In the genomic region with DNA sequence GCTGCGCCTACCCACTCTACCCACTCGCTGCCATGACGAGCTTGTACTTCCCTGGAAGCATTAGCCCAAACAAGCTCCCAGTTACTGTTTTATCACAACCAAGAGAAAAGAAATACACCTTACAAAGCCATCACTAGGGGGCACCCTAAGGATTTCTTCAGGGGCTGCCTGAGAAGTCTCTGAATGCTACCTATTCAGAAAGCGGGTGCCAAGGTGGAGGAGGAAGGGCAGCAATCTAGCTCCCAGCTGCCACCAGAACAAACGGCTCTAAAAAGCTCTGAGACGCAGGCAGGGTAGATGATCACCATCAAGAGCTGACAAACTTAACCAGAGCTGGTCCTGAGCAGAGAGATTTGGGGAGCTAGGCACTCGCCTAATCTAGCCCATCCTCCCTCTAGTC, we compare ENCODE assay signal across 9 mouse cellular contexts. TPM values are rescaled to one million over a fixed set of nuclear protein-coding genes. Genes with fewer than 3 reads are reported as not detected.
A peak's percentile ranks its signal among the peaks of the same experiment; 100 is the strongest.
DNase-seq lines count a peak whose midpoint lies in the region; ATAC-seq and TF ChIP-seq lines count a peak whose summit lies in the region.
"Had no signal": no experiment of that assay in that cellular context is flagged by ENCODE, and none has a peak within 500 bp of the region (broad histone marks: within the 10 kb centered on the region; RNA-seq: fewer than 3 reads in every experiment).

No protein-coding gene starts in this region.

- DNase-seq in hindbrain, postnatal 0 days (ENCODE audit: low spot score): peak; percentile 65
- DNase-seq in ES-E14 (ENCODE audit: low read depth, low spot score): peak; percentile 46
- peak; percentile 71 for DNase-seq in cerebellum, adult 8-10 months
- DNase-seq in heart, postnatal 0 days (ENCODE audit: low spot score): peak; percentile 47
- peak; percentile 58 to 66 for DNase-seq in left cerebral cortex, adult 2 months (ENCODE audit: extremely low spot score in 1 of 2, low spot score in 2 of 2)
- peak; percentile 26 for DNase-seq in retina, adult 2 months (ENCODE audit: low read depth, low spot score)

- H3K4me3 ChIP-seq in hindbrain, postnatal 0 days (ENCODE audit: low read length): no peak overlapping the region
- H3K4me3 ChIP-seq in hindbrain, embryonic 16.5 days (ENCODE audit: low read length): no peak overlapping the region
- no peak overlapping the region for H3K4me3 ChIP-seq in ES-E14 (ENCODE audit: insufficient read depth in 1 of 2, low read depth in 1 of 2, low read length in 2 of 2, poor library complexity in 1 of 2, severe bottlenecking in 1 of 2)
- no peak overlapping the region for H3K4me3 ChIP-seq in heart, postnatal 0 days (ENCODE audit: low read depth, low read length)
- H3K4me3 ChIP-seq in left cerebral cortex, adult 2 months: no peak overlapping the region
- no peak overlapping the region for H3K4me3 ChIP-seq in midbrain, embryonic 15.5 days
- H3K4me3 ChIP-seq: embryonic facial prominence, embryonic 12.5 days had no signal

- intact Hi-C loops in left cerebral cortex, adult 2 months (cut with DNase I): loop anchor here (1.0 to 2.0 kb wide), 2 partner anchors 40 to 47 kb away; partner anchors contain the start of gene Stau1

- no peak overlapping the region for H3K9ac ChIP-seq in hindbrain, postnatal 0 days (replicated peaks; ENCODE audit: low read length)
- H3K9ac ChIP-seq in hindbrain, embryonic 16.5 days (ENCODE audit: low read depth, low read length): no peak overlapping the region
- no peak overlapping the region for H3K9ac ChIP-seq in ES-E14 (ENCODE audit: insufficient read depth, low read depth, low read length, poor library complexity, severe bottlenecking)
- H3K9ac ChIP-seq in heart, postnatal 0 days (replicated peaks; ENCODE audit: low read depth, low read length): no peak overlapping the region
- H3K9ac ChIP-seq in midbrain, embryonic 15.5 days: no peak overlapping the region
- H3K9ac ChIP-seq: embryonic facial prominence, embryonic 12.5 days had no signal

- peak; percentile 56 for TF ChIP-seq CTCF in hindbrain, postnatal 0 days (IDR thresholded peaks at IDR 0.05; ENCODE audit: low read depth)
- peak; percentile 54 for TF ChIP-seq CTCF in heart, postnatal 0 days (IDR thresholded peaks at IDR 0.05; ENCODE audit: low read depth)
- TF ChIP-seq CTCF in left cerebral cortex, adult 2 months (IDR thresholded peaks at IDR 0.05): peak; percentile 75

- no peaks in the 10 kb centered on the region for H3K27me3 ChIP-seq in hindbrain, postnatal 0 days (ENCODE audit: insufficient read depth, low read length)
- no peaks in the 10 kb centered on the region for H3K27me3 ChIP-seq in hindbrain, embryonic 16.5 days (replicated peaks; ENCODE audit: control insufficient read depth, insufficient read depth, low read length)
- H3K27me3 ChIP-seq in heart, postnatal 0 days (ENCODE audit: control insufficient read depth, insufficient read depth, low read length): no peaks in the 10 kb centered on the region
- H3K27me3 ChIP-seq in midbrain, embryonic 15.5 days (replicated peaks): no peaks in the 10 kb centered on the region
- H3K27me3 ChIP-seq: embryonic facial prominence, embryonic 12.5 days had no signal

- H3K9me3 ChIP-seq in hindbrain, postnatal 0 days (ENCODE audit: low read length): no peaks in the 10 kb centered on the region
- no peaks in the 10 kb centered on the region for H3K9me3 ChIP-seq in hindbrain, embryonic 16.5 days (ENCODE audit: control insufficient read depth, low read length)
- H3K9me3 ChIP-seq in ES-E14 (ENCODE audit: control insufficient read depth, insufficient read depth, low read depth, low read length): no peaks in the 10 kb centered on the region
- no peaks in the 10 kb centered on the region for H3K9me3 ChIP-seq in heart, postnatal 0 days (replicated peaks; ENCODE audit: control insufficient read depth, low read length)
- H3K9me3 ChIP-seq in midbrain, embryonic 15.5 days: no peaks in the 10 kb centered on the region
- H3K9me3 ChIP-seq: embryonic facial prominence, embryonic 12.5 days had no signal

- H3K36me3 ChIP-seq in hindbrain, postnatal 0 days (ENCODE audit: insufficient read depth, low read length): peaks cover 39% of the 10 kb centered on the region
- peaks cover 33% of the 10 kb centered on the region for H3K36me3 ChIP-seq in hindbrain, embryonic 16.5 days (ENCODE audit: control insufficient read depth, insufficient read depth, low read length)
- peaks cover 13% of the 10 kb centered on the region for H3K36me3 ChIP-seq in ES-E14 (ENCODE audit: control insufficient read depth, insufficient read depth, low read length, poor library complexity, severe bottlenecking)
- H3K36me3 ChIP-seq in heart, postnatal 0 days (replicated peaks; ENCODE audit: control insufficient read depth, insufficient read depth, low read length): peaks cover 67% of the 10 kb centered on the region
- H3K36me3 ChIP-seq in midbrain, embryonic 15.5 days (replicated peaks): peaks cover 48% of the 10 kb centered on the region

- no peak for ATAC-seq in hindbrain, postnatal 0 days
- no peak for ATAC-seq in hindbrain, embryonic 16.5 days
- no peak for ATAC-seq in heart, postnatal 0 days (ENCODE audit: insufficient read depth, low read depth)
- no peak for ATAC-seq in midbrain, embryonic 15.5 days (replicated peaks)

- in situ Hi-C loops in ES-E14 (cut with MboI; ENCODE audit: low sequenced_read_pairs in 2 of 2, unreplicated experiment in 2 of 2): no loop called here

- H3K27ac ChIP-seq in hindbrain, postnatal 0 days: no peak overlapping the region
- H3K27ac ChIP-seq in hindbrain, embryonic 16.5 days (ENCODE audit: low read depth, low read length): no peak overlapping the region
- H3K27ac ChIP-seq in ES-E14 (ENCODE audit: insufficient read depth, low read depth, low read length, poor library complexity, severe bottlenecking): no peak overlapping the region
- H3K27ac ChIP-seq in heart, postnatal 0 days (ENCODE audit: low read depth): no peak overlapping the region
- H3K27ac ChIP-seq in left cerebral cortex, adult 2 months: no peak overlapping the region
- no peak overlapping the region for H3K27ac ChIP-seq in midbrain, embryonic 15.5 days
- H3K27ac ChIP-seq: embryonic facial prominence, embryonic 12.5 days had no signal

- WGBS in hindbrain, postnatal 0 days: 55% methylated on average over 7 of the region's 7 CpGs
- WGBS in hindbrain, embryonic 16.5 days: 60% methylated on average over 7 of the region's 7 CpGs
- 55% methylated on average over 7 of the region's 7 CpGs for WGBS in heart, postnatal 0 days
- 65% methylated on average over 7 of the region's 7 CpGs for WGBS in midbrain, embryonic 15.5 days

- no peaks in the 10 kb centered on the region for H3K4me1 ChIP-seq in hindbrain, postnatal 0 days (ENCODE audit: insufficient read depth, low read length)
- H3K4me1 ChIP-seq in hindbrain, embryonic 16.5 days (ENCODE audit: control insufficient read depth, insufficient read depth, low read depth, low read length): no peaks in the 10 kb centered on the region
- no peaks in the 10 kb centered on the region; a peak in 1 of 4 replicates for H3K4me1 ChIP-seq in ES-E14 (ENCODE audit: control insufficient read depth in 2 of 2, insufficient read depth in 2 of 2, low read length in 2 of 2, poor library complexity in 1 of 2)
- no peaks in the 10 kb centered on the region for H3K4me1 ChIP-seq in heart, postnatal 0 days (ENCODE audit: control insufficient read depth, insufficient read depth)
- H3K4me1 ChIP-seq in midbrain, embryonic 15.5 days: no peaks in the 10 kb centered on the region
- H3K4me1 ChIP-seq: embryonic facial prominence, embryonic 12.5 days had no signal

- no peak overlapping the region for H3K4me2 ChIP-seq in hindbrain, postnatal 0 days (ENCODE audit: low read depth, low read length)
- H3K4me2 ChIP-seq in hindbrain, embryonic 16.5 days (ENCODE audit: low read length): no peak overlapping the region
- H3K4me2 ChIP-seq in heart, postnatal 0 days (ENCODE audit: low read depth, low read length): no peak overlapping the region
- H3K4me2 ChIP-seq in midbrain, embryonic 15.5 days: no peak overlapping the region
- H3K4me2 ChIP-seq: embryonic facial prominence, embryonic 12.5 days had no signal

- no peak for TF ChIP-seq EP300 in heart, postnatal 0 days (IDR thresholded peaks at IDR 0.05; ENCODE audit: low read depth)

TF ChIP-seq in ES-E14, 5 proteins besides CTCF, POLR2A, EP300 and RAD21:
- TF ChIP-seq CHD2 (IDR thresholded peaks at IDR 0.05; ENCODE audit: low read depth, low read length) (no peak), ZC3H11A (IDR thresholded peaks at IDR 0.05; ENCODE audit: borderline replicate concordance, low read depth, low read length) (peak; percentile 10; the same call in 1 of the 2 replicates)

RNA-seq across cellular contexts. Expression of gene Stau1, which starts 39.3 kb away (rescaled TPM):
- 28.8 and 37.9 TPM in 2 replicates for total RNA-seq in hindbrain, postnatal 0 days (2014; rRNA removed)
- 81.3 and 86.0 TPM in 2 replicates for polyA plus RNA-seq in hindbrain, postnatal 0 days (2015; fragmentation: Nextera tagmentation; extraction: Ambion mirVana)
- polyA plus RNA-seq in hindbrain, embryonic 16.5 days (2015; fragmentation: Nextera tagmentation; extraction: Ambion mirVana): 104 and 113 TPM in 2 replicates
- total RNA-seq in ES-E14 (2012; rRNA removed): 17.1 and 24.1 TPM in 2 replicates
- 9.5 and 23.9 TPM in 2 replicates for total RNA-seq in heart, postnatal 0 days (2014; rRNA removed; ENCODE audit: low replicate concordance)
- polyA plus RNA-seq in heart, postnatal 0 days (2015; fragmentation: Nextera tagmentation; extraction: Ambion mirVana): 41.7 and 42.5 TPM in 2 replicates
- total RNA-seq in left cerebral cortex, adult 2 months (2021): 10 to 100 TPM; 73.3 to 77.4 TPM
- polyA plus RNA-seq in midbrain, embryonic 15.5 days (2015; fragmentation: Nextera tagmentation; extraction: Ambion mirVana): 114 and 122 TPM in 2 replicates

RNA-seq across cellular contexts. Expression of gene Cse1l, which starts 51.0 kb away (rescaled TPM):
- total RNA-seq in hindbrain, postnatal 0 days (2014; rRNA removed): 66.1 and 78.7 TPM in 2 replicates
- 68.1 and 71.2 TPM in 2 replicates for polyA plus RNA-seq in hindbrain, postnatal 0 days (2015; fragmentation: Nextera tagmentation; extraction: Ambion mirVana)
- 90.8 and 97.4 TPM in 2 replicates for polyA plus RNA-seq in hindbrain, embryonic 16.5 days (2015; fragmentation: Nextera tagmentation; extraction: Ambion mirVana)
- total RNA-seq in ES-E14 (2012; rRNA removed): 90.8 and 140 TPM in 2 replicates
- 62.5 and 64.2 TPM in 2 replicates for total RNA-seq in heart, postnatal 0 days (2014; rRNA removed; ENCODE audit: low replicate concordance)
- polyA plus RNA-seq in heart, postnatal 0 days (2015; fragmentation: Nextera tagmentation; extraction: Ambion mirVana): 38.8 and 41.2 TPM in 2 replicates
- 10 to 100 TPM; 52.2 to 60.6 TPM for total RNA-seq in left cerebral cortex, adult 2 months (2021)
- polyA plus RNA-seq in midbrain, embryonic 15.5 days (2015; fragmentation: Nextera tagmentation; extraction: Ambion mirVana): 95.3 and 99.4 TPM in 2 replicates

RNA-seq across cellular contexts. Expression of gene Ddx27, which starts 58.2 kb away (rescaled TPM):
- total RNA-seq in hindbrain, postnatal 0 days (2014; rRNA removed): 27.5 and 29.4 TPM in 2 replicates
- 36.7 and 38.3 TPM in 2 replicates for polyA plus RNA-seq in hindbrain, postnatal 0 days (2015; fragmentation: Nextera tagmentation; extraction: Ambion mirVana)
- polyA plus RNA-seq in hindbrain, embryonic 16.5 days (2015; fragmentation: Nextera tagmentation; extraction: Ambion mirVana): 34.9 and 38.1 TPM in 2 replicates
- 128 and 132 TPM in 2 replicates for total RNA-seq in ES-E14 (2012; rRNA removed)
- 11.1 and 13.9 TPM in 2 replicates for total RNA-seq in heart, postnatal 0 days (2014; rRNA removed; ENCODE audit: low replicate concordance)
- 17.2 and 17.3 TPM in 2 replicates for polyA plus RNA-seq in heart, postnatal 0 days (2015; fragmentation: Nextera tagmentation; extraction: Ambion mirVana)
- total RNA-seq in left cerebral cortex, adult 2 months (2021): 10 to 100 TPM; 34.6 to 35.5 TPM
- 38.8 and 40.7 TPM in 2 replicates for polyA plus RNA-seq in midbrain, embryonic 15.5 days (2015; fragmentation: Nextera tagmentation; extraction: Ambion mirVana)
